In genomic region chr5:100418077-100418476, GRCm38 (mm10) we compare ENCODE assay signal across 21 mouse cellular contexts.
"Had no signal": no experiment of that assay in that cellular context is flagged by ENCODE, and none has a peak within 500 bp of the region (broad histone marks: within the 10 kb centered on the region; RNA-seq: fewer than 3 reads in every experiment).

No protein-coding gene starts in this region.

- H3K4me2 ChIP-seq: heart, embryonic 13.5 days; heart, embryonic 15.5 days; hindbrain, embryonic 13.5 days; hindbrain, embryonic 15.5 days; limb, embryonic 12.5 days had no signal

- H3K9ac ChIP-seq: heart, embryonic 13.5 days; heart, embryonic 15.5 days; hindbrain, embryonic 13.5 days; hindbrain, embryonic 15.5 days; limb, embryonic 12.5 days had no signal

- DNase-seq: gastrocnemius, adult 2 months; gastrocnemius, postnatal 10 days; gastrocnemius, postnatal 36 days; heart, adult 2 months; heart, postnatal 14 days; heart, postnatal 36 days; kidney, adult 18-20 months; kidney, adult 8-10 months; kidney, postnatal 10 days; kidney, postnatal 25 days; kidney, postnatal 4 days; liver had no signal

- H3K27ac ChIP-seq: heart, adult 2 months; heart, embryonic 13.5 days; heart, embryonic 15.5 days; hindbrain, embryonic 13.5 days; hindbrain, embryonic 15.5 days; hindbrain, postnatal 0 days; layer of hippocampus, adult 2 months; left cerebral cortex, adult 2 months; limb, embryonic 10.5 days; limb, embryonic 12.5 days had no signal

- H3K27me3 ChIP-seq: heart, embryonic 13.5 days; heart, embryonic 15.5 days; hindbrain, embryonic 13.5 days; hindbrain, embryonic 15.5 days; limb, embryonic 12.5 days had no signal

- H3K9me3 ChIP-seq: heart, embryonic 13.5 days; heart, embryonic 15.5 days; hindbrain, embryonic 13.5 days; hindbrain, embryonic 15.5 days; limb, embryonic 10.5 days; limb, embryonic 12.5 days had no signal

- ATAC-seq: hindbrain, postnatal 0 days had no signal

- H3K4me3 ChIP-seq: gastrocnemius, adult 2 months; heart, adult 2 months; heart, embryonic 13.5 days; heart, embryonic 15.5 days; hindbrain, embryonic 13.5 days; hindbrain, embryonic 15.5 days; layer of hippocampus, adult 2 months; left cerebral cortex, adult 2 months; limb, embryonic 12.5 days had no signal
